Mouse (Mus musculus): ENCODE data around the gene Gm10024. TPM values are rescaled to one million over a fixed set of nuclear protein-coding genes. Genes with fewer than 3 reads are reported as not detected.
"Not testable (repeated sequence)": the region's sequence is repeated elsewhere in the genome, so short reads cannot be mapped to it uniquely, and the experiment has no call there.

Gene Gm10024
- polyA plus RNA-seq, 1 experiment from 2014 or later, result 0.18 TPM

GRCm38 (mm10) chr10:77697133-77697532 is 14.1 kb upstream of the Gm10024 start, which contains the start of gene Gm9508:
Gene Gm9508, minus strand, starts transcription at chr10:77697233.
- Histone ChIP-seq H3K9me3 (ENCODE audit: control insufficient read depth, low read length) (no peaks in the 10 kb centered on the region), H3K27ac (replicated peaks) (no peak within 1 kb of the TSS), H3K4me3 (ENCODE audit: low read depth, low read length) (no peak within 1 kb of the TSS), H3K9ac (ENCODE audit: low read length) (no peak within 1 kb of the TSS), H3K4me1 (replicated peaks; ENCODE audit: control insufficient read depth, insufficient read depth) (no peaks in the 10 kb centered on the region), H3K36me3 (ENCODE audit: control insufficient read depth, insufficient read depth, low read length) (no peaks in the 10 kb centered on the region), H3K27me3 (ENCODE audit: control insufficient read depth, insufficient read depth, low read length) (no peaks in the 10 kb centered on the region), H3K4me2 (replicated peaks; ENCODE audit: low read depth) (no peak within 1 kb of the TSS)
- ATAC-seq (ENCODE audit: low FRiP score, low TSS enrichment) (no peak), DNase-seq (ENCODE audit: low spot score) (no peak)
- WGBS, result 43% methylated on average over 4 of the region's 4 CpGs
- TF ChIP-seq EP300 (optimal IDR thresholded peaks at IDR 0.05), result no peak

DNA sequence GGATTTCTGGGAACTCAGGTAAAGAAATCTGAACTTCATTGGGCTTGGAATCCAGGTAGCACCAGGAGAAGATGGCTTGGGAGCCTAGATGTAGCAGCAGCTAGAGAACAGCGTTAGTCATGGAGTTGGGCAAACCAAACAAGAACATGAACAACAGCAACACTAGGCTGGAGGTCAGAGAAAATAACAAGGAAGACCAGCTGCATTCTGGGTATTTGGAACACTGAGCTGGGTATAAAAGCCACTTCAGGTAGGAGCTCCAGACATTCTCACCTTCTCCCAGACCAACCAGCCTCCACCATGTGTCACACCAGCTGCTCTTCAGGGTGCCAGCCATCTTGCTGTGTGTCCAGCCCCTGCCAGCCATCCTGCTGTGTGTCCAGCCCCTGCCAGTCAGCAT is 4.9 kb upstream of the Gm10024 start, which contains the start of gene Gm10272:
Gm10272 (plus strand) TSS at position 301 of the 400 bp plus-strand sequence.
- Histone ChIP-seq H3K4me1 (replicated peaks; ENCODE audit: control insufficient read depth, insufficient read depth) (no peaks in the 10 kb centered on the region), H3K27ac (replicated peaks) (no peak within 1 kb of the TSS), H3K4me2 (replicated peaks; ENCODE audit: low read depth) (no peak within 1 kb of the TSS), H3K9ac (ENCODE audit: low read length) (no peak within 1 kb of the TSS), H3K9me3 (ENCODE audit: control insufficient read depth, low read length) (no peaks in the 10 kb centered on the region), H3K36me3 (ENCODE audit: control insufficient read depth, insufficient read depth, low read length) (no peaks in the 10 kb centered on the region), H3K4me3 (ENCODE audit: low read depth, low read length) (no peak within 1 kb of the TSS), H3K27me3 (ENCODE audit: control insufficient read depth, insufficient read depth, low read length) (no peaks in the 10 kb centered on the region)
- 100% methylated on average over 1 of the region's 1 CpGs for WGBS
- ATAC-seq (ENCODE audit: low FRiP score, low TSS enrichment) (no peak), DNase-seq (ENCODE audit: low spot score) (no peak)
- TF ChIP-seq CTCF (IDR thresholded peaks at IDR 0.05; ENCODE audit: low read depth) (no peak), EP300 (optimal IDR thresholded peaks at IDR 0.05) (no peak)

- ATAC-seq (ENCODE audit: low FRiP score, low TSS enrichment) (no peak), DNase-seq (ENCODE audit: low spot score) (no peak)
- Histone ChIP-seq H3K27me3 (ENCODE audit: control insufficient read depth, insufficient read depth, low read length) (no peaks in the 10 kb centered on the region), H3K9me3 (ENCODE audit: control insufficient read depth, low read length) (no peaks in the 10 kb centered on the region), H3K4me2 (replicated peaks; ENCODE audit: low read depth) (no peak overlapping the region), H3K4me3 (ENCODE audit: low read depth, low read length) (no peak overlapping the region), H3K36me3 (ENCODE audit: control insufficient read depth, insufficient read depth, low read length) (no peaks in the 10 kb centered on the region), H3K4me1 (replicated peaks; ENCODE audit: control insufficient read depth, insufficient read depth) (no peaks in the 10 kb centered on the region), H3K9ac (ENCODE audit: low read length) (no peak overlapping the region), H3K27ac (replicated peaks) (no peak overlapping the region)
- WGBS, result 58% methylated on average over 3 of the region's 3 CpGs
- TF ChIP-seq EP300 (optimal IDR thresholded peaks at IDR 0.05), result no peak
- peak; percentile 37 for TF ChIP-seq CTCF (IDR thresholded peaks at IDR 0.05; ENCODE audit: low read depth)
These were observed 1.4 kb upstream of the Gm10024 start for GRCm38 (mm10) chr10:77709831-77710230.

DNA sequence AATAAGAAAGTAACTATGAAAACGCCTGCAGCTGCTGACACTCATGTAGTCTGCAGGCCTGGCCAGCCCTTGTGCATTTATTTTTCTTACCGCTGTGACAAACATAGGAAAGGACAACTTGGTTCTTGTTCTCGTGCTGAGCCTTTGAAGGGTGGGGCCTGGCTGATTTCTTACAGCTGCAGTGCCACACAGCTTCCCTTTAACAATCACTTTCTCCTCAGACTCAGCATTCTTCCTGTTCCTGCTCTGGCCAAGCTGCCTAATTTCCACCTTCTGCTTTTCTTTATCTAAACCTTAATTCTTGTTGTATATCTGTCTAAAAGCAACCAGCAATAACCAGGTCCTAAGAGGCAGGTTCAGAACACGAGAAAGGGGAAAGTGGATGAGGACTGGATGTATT is 2.5 kb downstream of the Gm10024 start:
- WGBS, result 51% methylated on average over 4 of the region's 4 CpGs
- no peaks in the 10 kb centered on the region for H3K4me1 ChIP-seq (replicated peaks; ENCODE audit: control insufficient read depth, insufficient read depth)
- no peak overlapping the region for H3K9ac ChIP-seq (ENCODE audit: low read length)
- no peak overlapping the region for H3K4me3 ChIP-seq (ENCODE audit: low read depth, low read length)
- H3K27me3 ChIP-seq (ENCODE audit: control insufficient read depth, insufficient read depth, low read length), result no peaks in the 10 kb centered on the region
- no peaks in the 10 kb centered on the region for H3K9me3 ChIP-seq (ENCODE audit: control insufficient read depth, low read length)
- no peak for DNase-seq (ENCODE audit: low spot score)
- no peak overlapping the region for H3K4me2 ChIP-seq (replicated peaks; ENCODE audit: low read depth)
- no peaks in the 10 kb centered on the region for H3K36me3 ChIP-seq (ENCODE audit: control insufficient read depth, insufficient read depth, low read length)
- H3K27ac ChIP-seq (replicated peaks), result no peak overlapping the region
- TF ChIP-seq CTCF (IDR thresholded peaks at IDR 0.05; ENCODE audit: low read depth) (no peak), EP300 (optimal IDR thresholded peaks at IDR 0.05) (no peak)
- ATAC-seq (ENCODE audit: low FRiP score, low TSS enrichment), result no peak

GRCm38 (mm10) chr10:77715507-77715906 is 4.2 kb downstream of the Gm10024 start, which contains the start of gene Gm10142:
Gene Gm10142, plus strand, starts transcription at chr10:77715807.
- 88% methylated on average over 1 of the region's 1 CpGs for WGBS
- no peak for ATAC-seq (ENCODE audit: low FRiP score, low TSS enrichment)
- H3K4me1 ChIP-seq (replicated peaks; ENCODE audit: control insufficient read depth, insufficient read depth), result no peaks in the 10 kb centered on the region
- H3K9ac ChIP-seq (ENCODE audit: low read length), result no peak within 1 kb of the TSS
- H3K27me3 ChIP-seq (ENCODE audit: control insufficient read depth, insufficient read depth, low read length), result no peaks in the 10 kb centered on the region
- TF ChIP-seq CTCF (IDR thresholded peaks at IDR 0.05; ENCODE audit: low read depth) (no peak), EP300 (optimal IDR thresholded peaks at IDR 0.05) (no peak)
- no peak within 1 kb of the TSS for H3K27ac ChIP-seq (replicated peaks)
- no peaks in the 10 kb centered on the region for H3K36me3 ChIP-seq (ENCODE audit: control insufficient read depth, insufficient read depth, low read length)
- no peak for DNase-seq (ENCODE audit: low spot score)
- H3K4me3 ChIP-seq (ENCODE audit: low read depth, low read length), result no peak within 1 kb of the TSS
- no peak within 1 kb of the TSS for H3K4me2 ChIP-seq (replicated peaks; ENCODE audit: low read depth)
- H3K9me3 ChIP-seq (ENCODE audit: control insufficient read depth, low read length), result no peaks in the 10 kb centered on the region

GRCm38 (mm10) chr10:77720299-77720698 is 9.0 kb downstream of the Gm10024 start, which contains the start of gene Krtap12-1:
Gene Krtap12-1, plus strand, starts transcription at chr10:77720599.
- H3K36me3 ChIP-seq (ENCODE audit: control insufficient read depth, insufficient read depth, low read length); H3K9ac ChIP-seq (ENCODE audit: low read length); DNase-seq (ENCODE audit: low spot score); H3K9me3 ChIP-seq (ENCODE audit: control insufficient read depth, low read length); H3K4me3 ChIP-seq (ENCODE audit: low read depth, low read length); H3K27me3 ChIP-seq (ENCODE audit: control insufficient read depth, insufficient read depth, low read length); ATAC-seq (ENCODE audit: low FRiP score, low TSS enrichment); H3K4me1 ChIP-seq (replicated peaks; ENCODE audit: control insufficient read depth, insufficient read depth); H3K27ac ChIP-seq (replicated peaks); H3K4me2 ChIP-seq (replicated peaks; ENCODE audit: low read depth): not testable (repeated sequence)
- 73% methylated on average over 1 of the region's 1 CpGs for WGBS

All from stomach, postnatal 0 days (tissue).